Mouse (Mus musculus) lung, adult 2 months (tissue): Measurements from ENCODE around the gene Tmem52.

Experiments
- CTCF ChIP-seq: fragments of 200-500 bp; IDR thresholded peaks from 2 replicates; pipeline ENCODE4 v1.5.1; 2011; ENCODE audit warnings: mild to moderate bottlenecking, low read length, control low read depth; ENCODE audit not compliant: insufficient read depth
- POLR2A ChIP-seq: fragments of 200-500 bp; IDR thresholded peaks from 2 replicates; pipeline ENCODE4 v1.6.1; 2011; ENCODE audit warnings: low read depth, mild to moderate bottlenecking, control low read depth, low read length, borderline replicate concordance; ENCODE audit errors: extremely low read depth

DNA sequence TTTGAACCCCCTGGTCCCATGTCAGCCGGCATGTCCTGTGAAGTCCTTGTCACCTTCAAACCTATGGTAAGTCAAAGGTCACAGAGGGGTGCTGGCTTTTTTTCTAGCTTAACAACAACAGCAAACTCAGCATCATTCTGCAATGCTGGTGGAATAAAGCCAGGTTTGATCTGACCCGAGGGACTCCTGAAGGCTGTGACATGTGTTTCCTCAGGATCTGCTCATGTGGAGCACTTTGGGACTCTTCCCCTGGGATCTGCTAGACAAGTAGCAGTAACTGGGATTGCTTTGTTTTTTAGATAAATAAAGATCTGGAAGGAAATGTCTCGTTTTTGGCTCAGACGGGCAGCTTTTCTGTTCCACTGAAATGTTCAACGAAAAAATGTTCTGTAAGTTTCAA, 34.9 kb upstream of the Tmem52 start:
- TF ChIP-seq CTCF (no peak), POLR2A (no peak)
